Mouse (Mus musculus): Measurements from ENCODE around the gene Elp4.

Elp4 gene

DNA sequence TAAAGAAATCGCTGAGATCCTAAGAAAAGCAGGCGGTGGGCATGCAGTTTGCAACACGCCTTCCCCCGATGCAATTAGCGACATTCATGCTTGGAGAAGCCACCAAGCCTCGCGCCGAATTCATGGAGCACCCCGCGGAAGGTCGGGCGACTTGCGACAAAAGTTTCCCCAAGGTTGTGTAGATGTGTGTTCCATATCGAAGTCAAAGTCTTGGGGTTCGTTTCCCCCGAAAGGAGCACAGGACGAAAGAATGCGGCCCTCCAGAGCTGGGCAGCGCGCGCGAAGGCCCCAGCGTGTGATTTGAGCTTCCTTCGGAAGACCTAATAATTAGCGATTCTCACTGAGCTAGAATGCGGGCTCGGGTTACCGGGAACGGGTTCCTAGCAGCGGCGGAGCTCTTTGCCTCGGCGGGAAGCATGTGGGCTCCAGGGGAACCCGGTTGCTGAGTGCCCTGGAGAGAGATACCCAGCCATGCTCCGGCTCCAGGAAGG lies 234.9 kb downstream of the Elp4 start:
- DNase-seq, result peak in 1 of 2 experiments; percentile 39

DNA sequence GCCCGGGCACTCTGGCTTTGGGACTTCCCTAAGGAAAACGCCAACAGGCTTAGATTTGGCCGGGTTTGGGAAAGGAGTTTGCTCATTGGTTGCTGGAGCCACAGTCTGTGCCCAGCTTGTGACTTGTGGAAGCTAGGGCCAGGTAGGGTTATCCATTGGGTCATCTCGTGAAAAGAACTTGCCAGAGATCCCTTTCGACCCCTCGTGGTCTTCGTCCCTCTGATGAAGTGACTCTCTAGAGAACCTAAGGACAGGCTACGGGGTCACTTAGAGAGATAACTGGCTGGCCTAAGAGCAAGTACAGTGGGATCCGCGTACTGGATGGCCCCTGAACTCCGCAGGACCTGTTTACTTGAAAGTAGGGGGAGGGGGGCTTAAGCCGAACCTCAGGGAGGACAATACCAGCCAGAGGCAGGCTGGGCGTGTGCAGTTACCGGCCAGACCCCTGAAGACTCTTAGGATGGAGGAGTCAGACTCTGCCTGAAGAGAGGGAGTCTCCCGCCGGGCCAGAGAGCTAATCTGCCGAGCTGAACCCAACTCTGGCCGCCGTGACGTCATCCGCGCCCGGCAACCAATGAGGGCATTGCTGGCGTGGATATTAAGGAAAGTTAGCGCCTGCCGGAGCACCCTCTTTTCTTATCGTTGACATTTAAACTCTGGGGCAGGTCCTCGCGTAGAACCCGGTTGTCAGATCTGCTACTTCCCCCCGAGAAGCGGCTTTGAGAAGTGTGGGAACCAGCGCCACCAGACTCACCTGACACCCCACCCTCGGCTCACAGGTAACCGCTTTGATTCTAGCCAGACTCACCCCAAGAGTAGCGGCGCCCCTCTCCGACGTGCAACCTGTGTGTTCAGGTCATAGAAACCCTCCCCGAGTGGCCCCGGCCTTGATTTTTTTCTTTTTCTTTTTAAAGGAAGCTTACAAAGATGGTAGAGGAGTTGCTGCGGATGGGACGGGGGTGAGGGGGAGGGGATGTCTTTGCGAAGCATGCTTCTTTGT lies 235.8 kb downstream of the Elp4 start, which contains the start of gene Pax6:
Pax6 (plus strand) TSS at position 630 of the 1,000 bp plus-strand sequence.
- DNase-seq, result peak; percentile 90 to 91

DNA sequence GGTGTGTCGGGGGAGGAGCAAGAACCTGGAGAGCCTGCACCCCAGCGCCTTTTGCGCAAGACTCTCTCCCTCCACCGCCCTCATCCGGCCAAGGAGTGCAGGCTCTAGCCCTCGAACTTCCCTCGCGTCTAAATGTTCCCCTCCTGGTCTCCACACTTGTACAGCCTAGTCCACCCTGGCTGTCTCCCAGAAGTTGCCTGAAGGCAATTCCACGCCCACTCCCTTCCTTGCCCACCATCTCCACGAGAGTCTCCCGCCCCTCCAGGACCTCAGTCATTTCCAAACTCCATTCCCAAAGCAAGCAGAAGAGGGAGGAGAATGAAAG lies 236.8 kb downstream of the Elp4 start:
- DNase-seq, result peak; percentile 41 to 46

DNA sequence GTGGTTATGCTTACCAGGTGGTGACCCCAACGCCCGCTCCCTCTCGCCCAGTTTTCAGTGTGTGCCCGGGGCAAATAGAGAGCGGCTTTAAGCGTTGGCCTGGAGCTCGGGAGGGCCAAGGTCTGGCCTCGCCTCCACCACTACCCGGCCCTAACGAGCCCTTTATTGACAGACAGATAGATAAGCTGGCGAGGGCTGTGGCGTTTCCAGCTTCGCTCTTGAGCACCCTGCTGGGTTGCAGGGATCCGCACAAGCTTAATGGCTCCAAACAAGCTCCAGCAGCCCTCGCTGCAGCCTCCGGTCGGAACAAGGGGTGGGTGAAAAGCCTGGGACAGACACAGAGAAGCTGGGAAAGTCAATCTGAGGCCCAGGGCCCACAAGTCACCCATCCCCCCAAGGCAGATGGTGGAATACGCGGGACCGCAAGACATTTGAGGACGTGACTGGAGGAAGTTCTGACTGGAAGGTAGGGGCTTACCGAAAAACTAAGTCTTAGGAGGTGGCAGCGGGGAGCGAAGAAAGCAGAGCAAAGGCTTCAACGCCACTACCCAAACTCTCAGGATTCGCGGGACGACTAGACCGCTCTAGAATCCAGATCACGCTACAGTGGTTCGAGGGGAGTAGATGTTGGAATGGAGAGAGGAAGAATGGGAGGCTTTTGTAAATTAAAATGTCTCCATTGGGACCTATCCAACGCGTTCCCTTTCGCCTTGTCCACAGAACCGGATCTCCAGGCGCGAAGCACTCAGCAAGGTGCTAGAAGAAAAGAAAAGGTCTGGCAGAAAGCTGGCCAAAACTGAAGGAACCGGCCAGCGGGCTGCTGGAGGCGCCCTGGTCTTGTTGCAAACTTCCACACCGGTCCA lies 237.4 kb downstream of the Elp4 start:
- DNase-seq, result peak in 1 of 2 experiments; percentile 22

DNA sequence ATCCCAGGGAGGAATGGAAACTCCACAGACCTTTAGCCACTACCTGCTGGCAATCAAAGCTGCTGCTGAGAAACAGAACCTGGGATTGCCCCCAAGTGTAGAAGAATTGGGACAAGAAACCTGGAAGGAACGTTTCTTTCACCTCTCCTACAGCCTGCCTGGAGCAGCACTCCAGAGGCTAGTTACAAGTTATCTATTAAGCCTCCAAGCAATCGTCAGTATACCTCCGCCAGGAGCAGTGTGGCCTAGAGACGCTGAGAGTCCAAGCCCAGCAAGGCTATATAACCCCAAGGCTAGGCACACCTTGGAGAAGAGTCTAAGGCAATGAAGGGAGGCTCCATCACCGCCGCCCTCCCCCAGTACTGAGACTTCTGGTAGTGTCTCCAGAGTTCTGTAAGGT lies 238.0 kb downstream of the Elp4 start:
- DNase-seq, result no peak

DNA sequence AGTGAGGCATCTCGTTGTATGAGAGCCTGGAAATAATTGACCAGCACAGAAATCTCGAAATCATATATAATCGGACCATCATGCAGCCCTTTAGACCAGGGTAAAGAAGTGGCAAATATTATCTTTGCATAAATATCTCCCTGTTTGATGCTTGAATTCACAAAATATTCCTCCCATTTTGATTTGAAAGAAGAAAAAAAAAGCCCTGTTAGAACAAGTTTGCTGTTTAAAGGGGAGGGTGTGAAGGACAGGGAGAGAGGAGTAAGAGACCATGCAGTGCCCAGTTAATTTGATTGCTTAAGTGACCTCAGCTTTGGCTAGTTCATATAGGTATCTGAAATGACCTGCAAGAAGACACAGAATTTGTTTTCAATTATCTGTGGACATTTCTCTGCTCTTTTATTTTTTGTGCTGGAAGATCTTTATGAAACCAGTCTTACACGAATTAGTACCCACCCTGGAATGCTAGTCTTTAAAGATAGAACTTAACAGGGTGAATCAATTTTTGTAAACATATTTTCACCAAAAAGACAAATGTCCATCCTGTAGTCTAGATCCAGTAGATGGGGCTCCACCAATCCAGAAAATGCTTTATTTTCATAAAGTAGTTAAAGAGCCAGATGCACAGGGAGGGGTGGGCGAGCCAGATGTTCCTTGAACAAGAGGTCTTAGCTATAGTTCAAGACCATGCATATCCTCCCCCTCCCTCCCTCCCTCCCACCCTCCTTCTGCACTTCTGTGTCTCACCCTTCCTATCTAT lies 238.7 kb downstream of the Elp4 start:
- no peak for DNase-seq

DNA sequence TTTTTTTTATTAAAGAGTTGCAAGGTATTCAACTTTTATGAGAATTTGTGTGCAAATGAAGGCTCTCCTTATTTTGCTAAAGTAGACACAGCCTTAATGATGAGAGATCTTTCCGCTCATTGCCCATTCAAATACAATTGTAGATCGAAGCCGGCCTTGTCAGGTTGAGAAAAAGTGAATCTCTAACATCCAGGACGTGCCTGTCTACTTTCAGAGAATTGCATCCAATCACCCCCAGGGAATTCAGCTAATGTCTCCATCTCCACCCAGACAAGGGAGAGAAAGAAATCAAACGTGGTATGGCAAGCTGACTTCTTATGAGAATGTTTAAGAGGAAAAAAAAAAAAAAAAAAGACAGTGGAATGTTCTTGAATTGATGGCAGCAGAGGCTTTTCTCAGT lies 239.4 kb downstream of the Elp4 start:
- DNase-seq, result no peak

DNA sequence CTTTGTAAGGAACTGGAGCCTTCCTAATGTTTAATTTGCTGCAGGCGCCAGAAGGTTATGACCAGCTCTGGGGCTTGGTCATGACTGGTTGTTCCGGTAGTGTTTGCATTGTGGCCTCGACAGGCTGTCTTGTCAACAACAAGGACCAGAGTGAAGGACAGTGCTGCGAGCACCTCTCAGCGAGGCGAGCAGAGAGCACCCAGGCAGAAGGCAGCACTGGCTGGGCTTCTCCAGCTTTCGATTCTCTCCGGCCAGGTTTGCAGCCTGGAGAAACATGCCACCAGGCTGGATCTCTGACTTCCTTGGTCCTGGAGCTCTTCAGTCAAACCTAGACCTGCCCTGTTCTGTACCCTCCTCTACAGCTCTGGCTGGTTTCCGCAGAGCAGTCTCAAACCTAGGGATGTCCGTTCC lies 241.3 kb downstream of the Elp4 start:
- no peak for DNase-seq

DNA sequence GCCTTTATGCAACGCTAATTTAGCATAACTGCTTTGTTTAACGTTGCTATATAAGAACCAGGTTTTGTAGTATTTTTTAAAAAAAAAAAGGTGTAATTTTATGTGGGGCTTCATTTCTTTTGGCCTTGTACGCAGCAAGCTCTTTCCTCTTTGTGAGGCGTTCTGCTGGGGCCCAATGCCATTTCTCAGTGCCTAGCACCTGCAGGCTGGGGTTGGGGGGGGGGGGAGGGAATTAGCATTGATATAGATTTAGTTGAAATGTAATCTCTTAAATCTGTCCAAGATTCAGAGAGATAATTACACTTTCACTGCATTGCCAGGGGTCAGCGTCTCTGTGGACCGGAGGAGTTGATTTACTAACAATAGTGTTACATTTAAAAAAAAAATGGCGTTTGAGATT lies 241.8 kb downstream of the Elp4 start:
- no peak for DNase-seq

DNA sequence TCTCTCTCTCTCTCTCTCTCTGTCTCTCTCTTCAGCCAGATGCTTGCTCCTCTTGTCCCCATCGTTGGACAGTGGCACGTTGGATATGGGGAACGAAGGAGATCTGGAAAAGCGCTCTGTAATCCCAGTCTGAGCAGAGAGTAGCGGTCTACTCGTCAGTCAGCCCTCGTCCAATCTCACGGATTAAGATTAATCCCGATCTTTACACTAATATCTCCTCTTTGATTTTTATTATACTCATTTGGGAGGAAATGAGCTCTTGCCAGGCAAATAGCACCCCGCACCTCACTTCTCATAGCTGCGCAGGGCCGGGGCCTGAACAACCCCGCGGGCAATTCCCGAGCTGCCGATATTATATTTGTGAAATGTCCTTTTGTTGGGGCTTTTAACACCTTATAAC lies 242.2 kb downstream of the Elp4 start:
- DNase-seq, result no peak

DNA sequence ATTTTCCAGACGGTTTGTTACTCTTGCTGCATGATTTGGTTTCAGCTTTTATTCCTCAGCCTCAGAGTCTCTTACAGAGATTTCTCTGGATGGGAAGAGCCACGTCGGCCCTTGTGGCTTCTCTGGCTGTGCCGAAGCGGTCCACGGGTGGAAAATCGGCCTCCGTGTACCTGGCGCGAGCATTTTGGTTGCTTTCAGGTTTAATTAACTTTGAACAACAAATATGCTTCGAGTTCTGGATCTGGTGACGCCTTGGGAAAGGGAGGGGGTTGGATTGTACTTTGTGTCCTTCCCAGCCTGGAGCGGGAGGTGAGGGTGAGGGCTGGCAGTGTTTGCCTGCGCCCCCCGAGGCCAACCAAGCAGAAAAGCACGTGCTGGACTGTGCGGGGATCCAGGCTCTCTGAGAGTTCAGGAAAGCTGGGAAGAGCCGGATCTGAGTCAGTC lies 242.7 kb downstream of the Elp4 start:
- peak in 1 of 2 experiments; percentile 19 for DNase-seq

DNA sequence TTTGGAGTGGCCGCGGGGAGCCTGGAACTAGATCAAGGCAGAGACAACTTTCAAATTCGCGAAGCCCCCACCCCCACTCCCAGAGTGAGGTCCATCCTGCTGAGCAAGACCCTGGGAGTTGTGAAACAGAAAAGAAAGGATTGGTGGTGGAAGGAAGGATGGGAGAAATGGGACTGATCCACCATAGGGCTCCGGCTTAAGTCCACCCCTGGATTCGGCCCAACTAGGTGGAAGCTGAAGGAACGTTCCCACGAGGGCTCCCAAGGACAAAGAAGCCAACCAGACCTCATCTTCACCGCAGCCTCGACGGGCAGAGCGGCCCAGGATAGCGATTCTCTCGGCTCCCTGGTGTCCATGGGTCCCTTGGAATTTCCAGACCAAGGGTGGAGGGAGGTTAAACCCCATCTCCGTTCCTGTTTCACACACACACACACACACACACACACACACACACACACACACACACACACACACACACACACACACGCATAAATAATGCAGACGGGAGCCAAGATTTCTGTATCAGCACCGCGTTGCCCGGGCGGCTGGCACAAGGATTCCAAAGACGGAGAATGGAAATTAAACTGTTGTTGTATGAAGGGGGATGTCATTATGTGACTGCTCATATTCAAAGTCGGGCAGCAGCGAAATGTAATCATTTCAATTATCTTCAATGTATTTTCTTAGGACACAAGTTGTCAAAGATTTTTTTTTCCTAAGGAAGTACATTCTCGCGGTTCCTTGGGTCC lies 243.3 kb downstream of the Elp4 start:
- peak in 1 of 2 experiments; percentile 24 for DNase-seq

DNA sequence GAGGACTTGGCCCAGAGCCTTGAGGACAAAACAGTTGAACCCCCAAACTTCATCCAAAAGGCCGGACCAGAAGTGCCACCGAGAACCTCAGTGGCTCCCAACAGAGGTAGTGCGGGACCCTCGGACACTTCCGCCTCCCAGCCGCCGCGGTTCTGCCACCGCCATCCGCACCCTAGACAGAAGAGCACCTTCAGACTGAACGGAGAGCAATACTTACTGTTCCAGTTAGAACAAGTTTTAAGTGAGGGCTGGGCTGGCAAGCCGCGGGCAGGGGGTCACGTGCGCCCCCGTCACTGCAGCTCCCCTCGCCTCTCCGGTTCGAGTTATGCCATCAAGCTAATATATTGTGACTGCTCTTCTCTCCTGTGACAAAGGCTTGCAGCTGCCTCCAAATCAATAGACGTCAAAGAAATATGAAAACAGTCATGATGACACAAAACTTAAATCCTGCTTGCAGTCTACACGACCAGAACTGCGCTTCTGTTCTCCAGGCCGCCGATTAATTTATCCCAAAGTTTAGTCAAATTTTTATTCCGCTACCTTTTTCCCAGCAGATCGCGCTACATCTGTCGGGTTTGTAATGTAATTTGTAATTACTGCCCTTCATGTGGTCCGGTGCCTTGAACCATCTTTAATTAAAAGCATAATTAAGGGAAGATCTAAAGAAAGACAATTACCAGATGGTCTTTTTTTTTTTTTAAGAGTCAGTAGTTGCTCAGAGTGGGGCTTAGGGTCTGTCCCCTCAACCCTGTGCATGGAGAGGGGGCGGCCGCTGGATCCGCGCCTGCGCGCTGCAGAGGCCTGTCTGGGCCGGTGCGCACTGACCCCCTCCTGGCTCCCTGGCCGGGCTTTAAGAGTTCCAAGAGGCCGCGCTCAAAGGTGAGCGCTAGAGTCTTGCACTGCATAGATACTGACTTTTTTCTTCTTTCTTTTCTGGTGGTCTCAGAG lies 244.2 kb downstream of the Elp4 start:
- DNase-seq, result peak; percentile 19 to 20

DNA sequence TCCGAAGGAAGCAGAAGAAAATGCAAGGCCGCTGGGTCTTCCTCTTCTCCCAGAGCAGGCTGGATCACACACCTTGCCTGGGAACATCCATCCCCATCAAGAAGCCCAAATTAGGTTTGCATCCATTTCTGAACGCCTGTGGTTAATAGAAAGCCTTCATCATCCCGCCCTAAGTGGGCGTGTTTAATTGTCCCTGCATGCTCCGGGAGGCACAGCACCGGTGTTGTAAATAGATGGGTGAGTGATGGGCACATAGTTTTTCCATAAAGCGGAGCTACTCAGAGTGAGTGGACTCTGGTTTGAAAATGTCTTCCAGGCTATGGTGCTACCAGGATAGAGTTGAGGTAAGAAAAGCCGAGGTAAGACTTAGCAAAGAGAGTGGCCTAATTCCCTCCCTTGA lies 245.0 kb downstream of the Elp4 start:
- DNase-seq, result no peak

DNA sequence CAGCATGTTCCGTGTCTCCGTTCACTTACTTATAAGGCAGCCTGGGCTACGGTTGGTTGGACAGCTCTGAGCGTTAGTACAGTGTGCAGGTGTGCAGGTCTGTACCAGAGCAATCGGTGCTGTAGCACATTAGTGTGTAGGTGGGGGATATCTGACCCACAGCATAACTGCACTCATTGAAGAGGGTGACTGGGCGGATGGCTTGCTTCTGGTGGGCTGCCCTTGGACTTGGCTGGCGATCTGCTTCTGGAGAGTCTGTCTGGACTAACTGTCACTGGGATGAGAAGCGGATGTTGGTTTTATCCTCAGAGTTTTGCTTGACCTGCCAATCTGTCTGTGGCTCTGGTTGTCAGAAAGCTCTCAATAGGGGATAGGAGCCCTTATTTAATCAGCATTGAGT lies 247.9 kb downstream of the Elp4 start:
- no peak for DNase-seq
